Mouse (Mus musculus): ENCODE data around the gene Map4k1.

The Map4k1 gene

DNA sequence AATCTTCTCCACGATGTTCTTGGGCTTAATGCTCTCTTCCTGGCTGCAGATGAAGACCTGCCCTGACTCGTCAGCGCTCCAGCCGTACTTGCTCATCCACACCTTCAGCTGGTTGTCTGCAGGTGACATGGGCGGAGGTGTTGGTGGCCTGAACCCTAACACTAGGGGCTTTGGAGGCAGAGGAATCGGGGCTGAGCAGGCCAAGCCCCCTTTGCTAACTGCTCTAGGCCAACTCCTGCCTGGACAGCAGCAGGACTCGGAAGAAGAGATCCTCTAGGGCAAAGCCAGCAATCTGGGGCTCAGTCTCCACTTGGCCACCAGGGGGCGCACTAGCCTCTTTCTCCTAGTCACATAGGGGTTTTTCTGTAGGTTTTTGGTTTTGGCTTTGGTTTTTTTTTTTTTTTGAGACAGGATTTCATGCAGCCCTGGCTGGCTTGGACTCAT lies 9.3 kb upstream of the Map4k1 start:
- DNase-seq (ENCODE audit: extremely low read depth, low read depth, low spot score), result no peak

DNA sequence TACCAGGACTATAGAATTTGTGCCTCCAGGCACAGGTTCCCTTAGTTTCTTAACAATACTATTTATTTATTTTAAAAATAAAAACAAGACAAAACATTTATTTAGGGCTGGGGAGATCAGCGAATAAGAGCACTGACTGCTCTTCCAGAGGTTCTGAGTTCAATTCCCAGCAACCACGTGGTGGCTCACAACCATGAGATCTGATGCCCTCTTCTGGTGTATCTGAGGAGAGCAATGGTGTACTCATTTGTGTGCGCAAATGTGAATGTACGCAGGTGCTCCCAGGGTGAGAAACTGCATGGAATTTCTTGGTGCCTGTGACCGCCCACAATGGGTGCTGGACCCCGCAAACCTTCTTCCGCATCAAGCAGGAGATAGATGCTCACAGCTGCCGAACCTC lies 8.8 kb upstream of the Map4k1 start:
- DNase-seq (ENCODE audit: extremely low read depth, low read depth, low spot score), result no peak

DNA sequence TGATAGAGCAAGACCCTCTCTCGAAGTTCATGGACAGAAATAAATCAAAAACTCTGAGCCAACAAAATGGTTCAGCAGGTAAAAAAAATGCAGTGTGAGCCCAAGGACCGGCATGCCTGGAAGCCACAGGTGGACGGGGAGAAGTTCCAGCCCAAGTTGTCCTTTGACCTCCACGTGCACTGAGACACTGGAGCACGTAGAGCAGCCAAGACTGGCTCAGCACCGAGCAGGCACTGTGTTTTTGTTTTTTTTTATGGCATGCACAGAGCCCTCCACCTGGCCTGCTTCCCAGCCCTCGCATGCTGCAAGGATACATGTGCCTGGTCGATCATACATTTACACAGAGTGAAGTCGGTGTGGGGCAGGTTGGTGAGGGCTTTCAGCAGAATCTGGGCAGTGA lies 4.3 kb upstream of the Map4k1 start:
- DNase-seq (ENCODE audit: extremely low read depth, low read depth, low spot score), result no peak

DNA sequence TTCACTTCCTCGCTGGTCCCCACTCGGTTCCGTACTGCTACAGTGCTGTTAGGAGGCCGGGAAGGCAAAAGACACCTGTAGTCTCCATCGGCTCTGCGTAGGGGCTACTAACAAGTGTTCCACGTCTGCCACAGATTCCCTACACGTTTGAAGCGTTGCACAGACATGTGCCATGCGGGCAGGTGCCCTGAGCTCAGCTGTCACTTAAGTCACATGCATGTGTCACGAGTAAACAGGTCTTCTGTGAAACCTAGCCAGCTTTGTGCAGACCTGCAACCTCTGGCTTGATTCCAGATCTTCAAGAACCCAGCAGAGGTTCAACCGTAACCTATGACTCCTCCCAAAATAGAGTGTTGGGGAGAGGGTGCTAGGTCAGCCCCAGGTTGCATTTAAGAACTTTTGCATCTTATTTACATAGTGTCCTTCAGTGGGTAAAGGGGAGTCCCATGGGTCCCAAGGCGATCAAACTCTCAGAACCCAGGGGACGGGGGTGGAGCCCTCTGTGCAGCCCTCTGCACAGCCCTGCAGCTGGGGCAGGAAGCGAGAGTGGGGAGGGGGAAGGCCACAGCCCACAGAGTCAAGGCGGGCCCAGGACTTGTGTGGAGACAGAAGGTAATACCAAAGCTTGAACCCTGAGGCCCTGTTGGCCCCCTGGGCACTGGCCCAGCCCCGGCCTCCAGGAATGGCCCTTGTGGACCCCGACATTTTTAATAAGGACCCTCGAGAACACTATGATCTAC lies 594 bp downstream of the Map4k1 start:
- DNase-seq (ENCODE audit: extremely low read depth, low read depth, low spot score), result no peak

DNA sequence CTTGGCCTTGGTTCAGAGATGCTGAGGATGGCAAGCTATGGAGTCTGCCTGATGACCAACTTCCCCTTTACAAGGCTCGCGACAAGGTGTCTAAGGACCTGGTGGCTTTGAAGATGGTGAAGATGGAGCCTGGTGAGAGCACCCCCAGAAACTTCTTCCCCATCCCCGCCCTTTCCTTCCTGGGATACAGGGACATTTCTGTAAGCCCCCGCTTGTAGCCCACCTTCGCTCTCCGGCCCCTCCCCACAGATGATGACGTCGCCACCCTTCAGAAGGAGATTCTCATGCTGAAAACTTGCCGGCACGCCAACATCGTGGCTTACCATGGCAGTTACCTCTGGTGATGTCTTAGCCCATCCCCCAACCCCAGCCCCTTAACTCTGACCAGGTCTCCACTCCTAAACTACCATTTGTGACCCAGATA lies 1.3 kb downstream of the Map4k1 start:
- no peak for DNase-seq (ENCODE audit: extremely low read depth, low read depth, low spot score)

DNA sequence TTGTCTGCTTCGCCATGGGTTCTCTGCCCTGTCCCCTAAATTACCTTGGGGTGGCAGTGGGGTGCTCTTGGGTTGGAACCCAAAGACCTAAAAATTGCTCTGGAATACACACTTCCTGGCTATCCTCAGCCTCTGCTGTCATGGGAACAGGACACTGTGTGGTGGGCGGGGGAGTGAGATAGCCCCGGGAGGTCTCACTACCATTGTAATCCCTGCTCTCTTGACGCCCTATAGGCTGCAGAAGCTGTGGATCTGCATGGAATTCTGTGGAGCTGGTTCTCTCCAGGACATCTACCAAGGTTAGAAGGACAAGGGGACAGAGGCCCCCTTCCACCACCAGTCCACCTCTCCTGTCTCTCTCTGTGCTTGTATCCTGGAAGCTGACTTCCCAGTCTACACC lies 2.0 kb downstream of the Map4k1 start:
- DNase-seq (ENCODE audit: extremely low read depth, low read depth, low spot score), result no peak

DNA sequence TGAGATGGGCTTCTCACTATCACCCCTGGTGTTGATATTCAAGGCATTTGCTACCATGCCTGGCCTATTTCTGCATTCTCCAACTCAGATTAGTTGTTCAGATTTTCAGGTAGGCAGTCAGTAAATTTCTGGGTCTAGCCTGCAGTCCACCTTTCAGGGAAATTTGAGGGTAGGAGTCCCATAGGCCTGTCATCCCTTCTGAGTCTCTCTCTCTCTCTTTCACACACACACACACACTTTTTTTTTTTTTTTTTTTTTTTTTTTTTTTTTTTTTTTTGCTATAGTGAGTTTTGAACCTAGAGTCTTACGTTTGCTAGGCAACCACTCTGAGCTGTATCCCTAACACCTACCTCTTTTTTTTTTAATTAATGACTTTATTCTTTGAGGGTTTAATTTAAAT lies 2.6 kb downstream of the Map4k1 start:
- no peak for DNase-seq (ENCODE audit: extremely low read depth, low read depth, low spot score)

DNA sequence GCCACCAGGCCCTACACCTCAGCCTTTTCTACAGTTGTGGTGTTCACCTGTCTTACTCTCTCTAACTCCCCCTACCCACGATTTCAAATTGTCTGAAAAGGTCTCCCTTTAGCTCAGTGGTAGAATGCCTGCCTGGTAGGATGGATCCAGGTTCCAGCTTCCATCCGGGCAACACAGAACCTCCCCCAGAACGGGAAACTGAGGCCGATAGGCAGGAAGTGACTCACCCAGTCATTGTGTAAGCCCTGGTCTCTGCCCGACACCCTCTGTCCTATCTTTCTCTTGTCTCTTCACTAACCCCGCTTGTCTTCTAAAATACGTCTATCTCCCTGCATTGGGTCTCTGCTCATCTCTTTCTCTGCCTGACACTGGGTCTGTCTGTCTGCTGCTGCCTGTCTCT lies 3.4 kb downstream of the Map4k1 start:
- DNase-seq (ENCODE audit: extremely low read depth, low read depth, low spot score), result no peak

DNA sequence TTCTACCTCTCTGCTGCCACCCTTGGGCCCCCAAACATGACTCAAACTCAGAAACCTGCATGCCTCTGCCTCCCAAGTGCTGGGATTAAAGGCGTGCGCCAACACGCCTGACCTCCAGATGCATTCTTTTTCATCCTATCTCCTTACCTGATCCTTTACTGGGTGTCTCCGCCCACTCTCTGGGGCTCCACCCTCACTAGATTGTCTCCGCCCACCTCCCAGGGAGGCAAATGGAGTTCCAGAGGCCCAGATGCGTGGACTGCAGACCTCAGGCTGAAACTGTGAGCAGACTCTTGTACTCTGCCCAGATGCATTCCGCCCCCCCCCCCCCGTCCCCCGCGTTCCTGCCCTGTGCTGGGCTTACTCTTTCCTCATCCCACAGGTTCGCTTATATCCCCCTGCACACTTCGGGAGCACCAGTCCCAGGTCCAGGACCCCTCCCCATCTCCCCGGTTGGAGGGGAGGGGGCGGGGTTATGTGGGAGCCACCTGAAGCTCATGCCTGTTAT lies 9.0 kb downstream of the Map4k1 start:
- DNase-seq (ENCODE audit: extremely low read depth, low read depth, low spot score), result no peak

DNA sequence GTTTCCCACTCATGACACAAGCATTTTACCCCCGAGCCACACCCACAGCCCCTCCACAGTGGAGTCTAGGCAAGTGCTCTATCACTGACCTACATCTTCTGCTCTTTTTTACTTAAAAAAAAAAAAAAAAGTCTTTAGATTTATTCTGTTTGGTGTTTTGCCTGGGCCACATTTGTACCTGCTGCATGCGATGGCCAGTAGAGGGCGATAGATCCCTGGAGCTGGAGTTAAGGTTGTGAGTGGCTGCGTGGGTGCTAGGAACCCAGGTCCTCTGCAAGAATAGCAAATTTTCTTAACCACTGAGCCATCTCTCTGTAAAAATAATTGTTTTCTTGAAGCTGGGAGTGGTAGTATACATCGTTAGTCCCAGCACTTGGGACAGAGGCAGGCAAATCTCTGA lies 9.8 kb downstream of the Map4k1 start:
- DNase-seq (ENCODE audit: extremely low read depth, low read depth, low spot score), result no peak

DNA sequence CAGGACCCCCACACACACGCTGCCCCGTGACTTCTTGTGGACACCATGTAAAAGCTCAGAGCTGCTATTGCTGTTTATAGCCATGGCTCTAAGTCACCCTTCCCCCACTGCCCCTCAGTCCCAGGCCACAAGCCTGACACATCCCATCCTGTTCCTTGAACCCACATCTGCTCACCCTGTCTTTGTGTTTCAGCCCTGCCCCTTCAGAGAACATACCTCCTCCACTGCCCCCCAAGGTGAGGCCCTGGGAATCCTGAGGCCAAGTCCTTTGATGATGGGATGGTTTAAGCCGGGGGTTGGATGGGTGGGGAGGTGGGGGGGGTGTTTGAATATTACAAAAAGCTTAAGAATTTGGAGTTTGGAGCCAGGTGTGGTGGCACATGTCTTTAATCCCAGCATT lies 11.1 kb downstream of the Map4k1 start:
- no peak for DNase-seq (ENCODE audit: extremely low read depth, low read depth, low spot score)

DNA sequence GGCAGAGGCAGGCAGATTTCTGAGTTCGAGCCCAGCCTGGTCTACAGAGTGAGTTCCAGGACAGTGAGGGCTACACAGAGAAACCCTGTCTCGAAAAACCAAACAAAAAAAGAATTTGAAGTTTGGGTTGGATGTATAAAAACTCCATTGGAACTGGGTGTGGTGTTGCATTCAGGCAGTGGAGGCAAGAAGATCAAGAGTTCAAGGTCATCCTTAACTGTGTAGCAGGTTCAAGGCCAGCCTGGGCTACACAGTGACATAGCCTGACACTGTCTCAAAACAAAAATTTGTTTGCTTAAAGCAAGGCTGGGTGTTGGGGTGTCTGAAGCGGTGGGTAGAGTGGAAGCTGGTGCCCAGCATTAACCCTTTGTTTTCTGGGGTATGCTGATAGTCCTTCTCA lies 11.6 kb downstream of the Map4k1 start:
- DNase-seq (ENCODE audit: extremely low read depth, low read depth, low spot score), result no peak

DNA sequence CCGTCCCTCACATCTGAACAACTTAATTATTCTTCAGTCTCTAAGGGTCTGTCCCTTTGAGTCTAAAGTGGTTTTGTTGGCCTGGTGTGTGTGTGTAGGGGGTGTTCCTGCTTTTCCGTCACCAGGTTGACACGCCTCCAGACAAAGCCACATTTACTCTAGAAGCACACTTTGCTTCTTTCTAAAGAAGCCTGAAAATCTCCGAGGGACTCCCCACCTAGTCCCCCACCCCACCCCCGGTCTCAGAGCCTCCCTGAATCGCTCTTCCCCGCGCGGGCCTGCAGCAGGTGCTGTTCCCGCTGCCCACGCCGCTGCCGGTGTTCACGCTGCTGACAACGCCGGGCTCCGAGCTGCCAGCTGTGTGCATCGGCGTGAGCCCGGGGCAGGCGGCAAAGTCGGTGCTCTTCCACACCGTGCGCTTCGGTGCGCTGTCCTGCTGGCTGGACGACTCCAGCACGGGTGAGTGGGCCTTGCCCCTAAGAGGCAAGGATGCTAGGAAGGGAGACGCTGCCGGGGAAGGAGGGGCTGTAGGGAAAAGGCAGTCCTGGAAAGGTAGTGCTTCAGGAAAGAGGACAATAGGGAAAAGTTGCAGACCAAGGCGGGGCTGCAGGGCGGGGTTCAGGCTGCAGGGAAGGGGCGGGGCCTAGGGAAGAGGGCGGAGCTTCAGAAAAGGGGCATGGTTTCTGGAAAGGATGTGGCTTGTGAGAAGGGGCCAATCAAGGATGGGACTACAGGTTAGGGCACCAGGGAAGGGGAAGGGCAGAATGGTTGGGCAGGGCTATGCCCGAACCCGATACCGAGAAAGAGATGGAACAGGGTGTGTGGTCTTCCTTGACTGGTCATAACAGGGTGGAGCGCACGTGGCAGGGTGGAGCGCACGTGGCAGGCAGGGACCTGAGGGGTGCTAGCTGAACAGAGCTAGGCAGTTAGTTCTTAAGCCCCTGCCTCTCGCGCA lies 19.1 kb downstream of the Map4k1 start:
- DNase-seq (ENCODE audit: extremely low read depth, low read depth, low spot score), result no peak

DNA sequence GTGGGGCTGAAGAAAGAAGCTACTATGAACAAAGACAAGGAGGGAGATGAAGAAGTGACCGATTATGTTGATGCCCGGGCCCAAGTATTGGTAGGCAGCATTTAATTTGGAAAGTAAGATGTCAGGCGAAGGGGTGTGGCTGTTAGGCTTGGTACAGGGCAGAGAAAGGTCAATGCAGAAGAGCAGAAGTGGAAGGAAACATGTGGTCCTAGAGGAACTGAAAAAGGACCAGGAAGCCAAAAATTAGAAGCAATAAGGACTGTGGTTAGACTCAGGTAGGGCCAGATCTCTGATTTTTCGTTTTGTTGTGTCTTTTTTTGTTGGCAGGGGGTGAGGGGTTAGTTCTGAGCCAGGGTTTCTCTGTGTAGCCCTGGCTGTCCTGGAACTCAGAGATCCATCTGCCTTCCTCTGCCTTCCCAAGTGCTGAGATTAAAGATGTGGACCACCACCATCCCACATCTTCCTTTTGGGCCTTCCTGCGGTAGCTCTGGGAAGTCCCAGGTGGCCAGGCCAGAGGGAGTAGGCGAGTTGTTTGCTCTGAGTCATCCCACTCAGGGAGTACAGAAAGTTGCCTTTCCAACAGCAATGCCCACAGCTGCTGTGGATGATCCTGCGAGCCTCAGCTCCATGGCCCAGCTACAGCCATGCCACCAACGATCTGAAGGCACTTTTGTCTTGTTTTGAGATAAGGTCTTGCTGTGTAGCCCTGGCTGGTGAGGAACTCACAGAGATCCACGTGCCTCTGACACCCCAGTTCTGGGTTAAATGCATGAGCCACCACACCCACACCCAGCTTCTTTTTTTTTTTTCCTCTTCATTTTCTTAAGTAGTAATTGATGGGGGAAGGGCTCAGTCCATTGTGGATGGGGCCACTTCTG lies 25.6 kb downstream of the Map4k1 start:
- DNase-seq (ENCODE audit: extremely low read depth, low read depth, low spot score), result no peak

DNA sequence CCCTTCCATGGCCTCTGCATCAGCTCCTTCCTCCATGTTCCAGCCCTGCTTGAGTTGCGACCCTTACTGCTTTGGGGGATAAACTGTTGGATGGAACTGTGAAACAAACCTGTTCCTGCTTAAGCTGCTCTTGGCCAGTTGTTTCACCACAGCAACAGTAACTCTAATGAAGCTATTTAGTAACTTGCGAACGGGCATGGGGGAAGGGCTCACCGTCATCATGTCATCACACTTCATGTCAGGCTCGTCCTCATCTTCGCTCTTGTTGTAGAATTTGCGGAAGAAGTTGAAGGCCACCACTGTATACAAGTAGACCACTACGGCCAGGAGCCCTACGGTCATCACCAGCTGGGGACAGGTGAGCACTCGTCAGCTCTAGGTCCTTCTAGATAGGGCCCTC lies 26.3 kb downstream of the Map4k1 start:
- no peak for DNase-seq (ENCODE audit: extremely low read depth, low read depth, low spot score)

DNA sequence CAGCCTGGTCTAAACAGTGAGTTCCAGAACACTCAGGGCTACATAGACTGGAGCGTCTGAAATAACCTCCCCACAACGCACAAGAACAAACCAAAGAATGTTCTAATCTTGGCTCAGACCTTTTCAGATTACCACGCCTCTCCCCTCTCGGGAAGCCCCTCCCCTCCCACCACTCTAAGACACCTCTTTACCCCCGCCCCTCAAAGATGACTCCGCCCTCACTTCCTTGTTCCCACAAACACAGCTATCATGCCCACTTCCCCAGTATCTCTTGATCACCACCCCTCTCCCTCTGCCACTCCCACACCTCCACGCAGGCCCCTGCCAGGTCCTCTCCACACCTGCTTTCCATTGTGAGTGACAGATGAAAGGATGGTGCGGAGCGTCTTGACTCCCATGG lies 26.9 kb downstream of the Map4k1 start:
- no peak for DNase-seq (ENCODE audit: extremely low read depth, low read depth, low spot score)

DNA sequence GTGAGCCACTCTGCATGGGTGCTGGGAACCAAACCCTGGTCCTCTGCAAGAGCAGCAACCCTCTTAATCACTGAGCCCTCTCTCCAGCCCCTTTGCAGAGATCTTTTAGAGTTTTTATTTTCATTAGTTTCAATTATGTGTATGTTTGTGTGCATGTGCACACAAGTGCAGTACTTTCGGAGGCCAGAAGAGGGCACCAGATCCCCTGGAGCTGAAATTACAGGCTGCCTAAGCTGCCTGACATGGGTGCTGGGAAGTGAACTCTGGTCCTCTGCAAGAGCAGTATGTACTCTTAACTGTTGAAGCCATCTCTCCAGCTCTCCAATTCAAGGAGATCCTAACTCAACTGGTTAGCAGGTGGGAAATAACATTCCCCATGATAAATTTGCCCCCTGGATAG lies 33.1 kb downstream of the Map4k1 start:
- DNase-seq (ENCODE audit: extremely low read depth, low read depth, low spot score), result no peak

DNA sequence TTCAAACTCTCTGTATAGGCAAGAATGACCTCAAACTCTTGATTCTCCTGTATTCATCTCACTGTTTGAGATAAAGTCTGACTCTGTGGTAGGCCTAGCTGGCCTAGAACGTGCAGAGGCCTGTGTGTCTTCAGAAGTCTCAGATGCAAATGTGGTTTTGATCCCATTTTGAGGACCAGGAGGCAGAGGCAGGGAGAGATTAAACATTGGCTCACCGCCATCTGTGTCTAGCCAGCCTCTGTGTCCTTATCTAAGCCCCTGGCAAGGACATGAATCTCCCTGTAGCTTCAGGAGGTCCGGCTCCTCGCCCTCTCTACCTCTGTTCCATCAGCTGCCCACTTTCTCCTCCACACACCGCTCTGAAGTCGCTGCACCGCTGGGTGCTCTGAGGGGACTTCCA lies 34.6 kb downstream of the Map4k1 start:
- no peak for DNase-seq (ENCODE audit: extremely low read depth, low read depth, low spot score)

DNA sequence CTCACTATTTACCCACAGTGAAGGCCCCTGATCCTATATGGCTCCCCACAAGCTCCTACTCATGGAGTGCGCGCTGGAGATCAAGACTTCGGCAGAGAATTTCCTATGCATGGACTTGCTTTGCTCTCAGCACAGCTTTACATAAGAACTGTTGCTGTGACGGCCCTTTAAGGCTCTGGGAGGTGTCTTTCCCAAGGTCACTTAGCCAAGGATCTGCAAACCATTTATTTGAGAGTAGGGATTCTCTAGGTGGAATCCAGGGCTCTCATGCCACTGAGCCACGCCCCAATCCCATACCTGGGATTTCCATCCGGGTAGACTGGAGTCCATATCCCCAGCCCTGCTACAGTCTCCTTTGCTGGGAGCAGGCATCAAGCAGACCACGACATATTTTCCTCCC lies 35.4 kb downstream of the Map4k1 start:
- no peak for DNase-seq (ENCODE audit: extremely low read depth, low read depth, low spot score)

DNA sequence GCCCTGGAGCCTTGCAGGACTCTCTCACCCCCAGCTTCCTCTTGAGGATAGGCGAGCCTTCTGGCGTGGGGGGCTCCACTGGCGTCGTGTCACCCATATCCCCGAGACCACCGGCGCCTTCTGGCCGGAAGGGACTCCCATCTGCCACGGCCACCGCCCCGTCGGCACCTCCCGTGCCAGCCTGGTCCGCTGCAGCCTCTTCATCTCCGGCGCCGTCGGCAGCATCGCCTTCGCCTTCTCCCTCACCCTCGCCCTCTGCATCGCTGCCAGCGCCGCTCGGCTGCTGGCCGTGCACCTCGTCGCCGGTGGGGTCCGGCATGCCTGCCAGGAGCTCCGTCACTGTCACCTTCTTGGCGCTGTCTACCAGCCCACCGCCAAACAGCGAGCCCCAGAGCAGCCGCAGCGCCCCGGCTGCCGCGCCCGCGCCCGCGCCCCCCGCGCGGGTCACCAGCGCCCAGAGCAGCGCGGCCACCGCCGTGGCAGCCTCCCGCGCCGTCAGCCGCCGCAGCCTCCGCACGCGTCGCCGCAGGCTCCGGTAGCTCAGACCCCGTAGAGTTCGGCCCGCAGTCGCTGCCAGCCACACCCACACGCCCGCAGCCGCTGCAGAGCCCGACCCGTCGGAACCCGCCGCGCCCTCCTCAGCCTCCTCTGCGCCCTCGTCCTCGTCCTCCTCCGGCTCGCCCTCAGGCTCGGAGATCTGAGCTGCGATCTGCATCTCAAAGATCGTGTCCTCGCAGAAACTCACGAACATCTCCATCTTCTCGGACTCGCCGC lies 37.8 kb downstream of the Map4k1 start:
- DNase-seq (ENCODE audit: extremely low read depth, low read depth, low spot score), result no peak

Measured in fat pad, adult 2 months (tissue).